Mouse (Mus musculus) left cerebral cortex, postnatal 10 days (tissue): ENCODE results near the gene Prkca. TPM values are rescaled to one million over a fixed set of nuclear protein-coding genes. Genes with fewer than 3 reads are reported as not detected.
A peak's percentile ranks its signal among the peaks of the same experiment; 100 is the strongest.

Source experiments
- DNase-seq, 2 experiments: peaks; one replicate each; pipeline ENCODE4 v3.0.0; 2021 to 2022; ENCODE audit warnings: low spot score in 2 of 2, mixed read lengths in 1 of 2; ENCODE audit errors: extremely low spot score in 1 of 2
- intact Hi-C: fragments of 180-260 bp; cut with DNase I; formaldehyde crosslinking; loops from one replicate; pipeline ENCODE4 v1.15.1; 2025
- total RNA-seq, 2 experiments: library from RNA; stranded (reverse); gene quantifications; 2 replicates each; pipeline ENCODE4 v1.2.3; 2021

The Prkca gene
- total RNA-seq, 2 experiments from 2014 or later = 118 to 125 TPM

DNA sequence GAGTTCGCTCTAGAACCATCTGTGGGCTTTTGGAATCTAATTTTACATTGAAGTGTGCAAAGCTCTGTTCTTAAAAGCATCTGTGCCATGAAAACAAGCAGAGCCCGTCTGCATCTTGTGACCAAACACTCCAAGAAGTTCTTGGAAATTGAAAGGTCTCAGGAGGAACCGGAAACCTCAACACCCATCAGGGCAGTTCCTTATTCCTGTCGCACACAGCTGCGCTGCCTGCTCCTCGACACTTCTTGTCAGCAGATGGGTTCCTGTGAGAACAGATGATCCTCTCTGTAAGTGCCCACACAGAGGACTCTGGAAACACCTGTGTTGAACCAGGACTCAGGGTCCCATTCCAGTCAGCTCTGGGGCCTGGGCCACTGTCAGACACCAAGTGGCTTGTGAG lies 120.6 kb downstream of the Prkca start:
- DNase-seq = peak; percentile 31 to 45
- intact Hi-C loops = no loop called here

DNA sequence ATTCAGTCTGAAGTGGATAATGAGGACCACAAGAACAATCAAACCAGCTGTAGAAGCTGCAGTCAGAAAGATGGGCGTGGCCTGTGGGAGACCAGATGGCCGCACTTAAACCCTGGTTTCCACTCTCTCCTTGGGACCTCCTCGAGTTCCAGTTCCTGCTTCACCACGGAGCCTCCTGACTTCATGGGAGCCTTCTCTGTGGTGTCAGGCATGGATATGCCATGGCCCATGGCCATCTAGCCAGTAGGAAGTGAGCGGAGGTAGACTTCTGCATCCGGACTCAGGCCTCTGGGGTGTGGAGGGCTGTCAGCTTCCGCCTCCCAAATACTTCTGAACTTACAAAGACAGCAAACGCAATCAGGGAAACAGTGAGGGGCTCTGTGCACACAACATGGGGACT lies 121.1 kb downstream of the Prkca start:
- intact Hi-C loops = no loop called here
- DNase-seq = peak; percentile 34 to 51

GRCm38 (mm10) chr11:108222026-108222425 lies 121.7 kb downstream of the Prkca start:
- intact Hi-C loops = no loop called here
- DNase-seq = no peak

GRCm38 (mm10) chr11:108221124-108221835 lies 122.4 kb downstream of the Prkca start:
- intact Hi-C loops = no loop called here
- DNase-seq = peak in 1 of 2 experiments; percentile 54

DNA sequence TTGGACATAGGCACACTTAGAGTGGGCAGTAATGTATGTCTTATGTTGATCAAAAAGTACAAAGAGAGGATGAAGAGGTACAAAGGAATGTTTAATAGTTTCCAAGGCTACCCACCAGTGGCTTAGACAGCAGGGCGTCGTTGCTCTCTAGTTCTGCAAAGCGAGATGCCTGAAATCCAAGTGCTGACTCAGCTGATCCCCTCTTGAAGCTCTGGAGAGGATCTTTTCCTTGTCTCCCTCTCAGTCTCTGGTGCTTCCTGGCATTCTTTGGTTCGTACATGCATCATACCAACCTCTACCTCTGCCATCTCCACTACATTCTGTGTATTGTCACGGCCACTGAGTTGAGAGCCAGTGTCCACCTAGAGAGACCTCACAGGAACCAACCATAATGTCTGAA lies 123.1 kb downstream of the Prkca start:
- no peak for DNase-seq
- intact Hi-C loops = no loop called here

- intact Hi-C loops = no loop called here
- no peak for DNase-seq
Measured at GRCm38 (mm10) chr11:108217043-108217442, 126.7 kb downstream of the Prkca start.

- DNase-seq = no peak
- intact Hi-C loops = no loop called here
Measured at GRCm38 (mm10) chr11:108216064-108216463, 127.7 kb downstream of the Prkca start.

- DNase-seq = peak in 1 of 2 experiments; percentile 61
- intact Hi-C loops = no loop called here
Measured at GRCm38 (mm10) chr11:108215466-108215865, 128.3 kb downstream of the Prkca start.

DNA sequence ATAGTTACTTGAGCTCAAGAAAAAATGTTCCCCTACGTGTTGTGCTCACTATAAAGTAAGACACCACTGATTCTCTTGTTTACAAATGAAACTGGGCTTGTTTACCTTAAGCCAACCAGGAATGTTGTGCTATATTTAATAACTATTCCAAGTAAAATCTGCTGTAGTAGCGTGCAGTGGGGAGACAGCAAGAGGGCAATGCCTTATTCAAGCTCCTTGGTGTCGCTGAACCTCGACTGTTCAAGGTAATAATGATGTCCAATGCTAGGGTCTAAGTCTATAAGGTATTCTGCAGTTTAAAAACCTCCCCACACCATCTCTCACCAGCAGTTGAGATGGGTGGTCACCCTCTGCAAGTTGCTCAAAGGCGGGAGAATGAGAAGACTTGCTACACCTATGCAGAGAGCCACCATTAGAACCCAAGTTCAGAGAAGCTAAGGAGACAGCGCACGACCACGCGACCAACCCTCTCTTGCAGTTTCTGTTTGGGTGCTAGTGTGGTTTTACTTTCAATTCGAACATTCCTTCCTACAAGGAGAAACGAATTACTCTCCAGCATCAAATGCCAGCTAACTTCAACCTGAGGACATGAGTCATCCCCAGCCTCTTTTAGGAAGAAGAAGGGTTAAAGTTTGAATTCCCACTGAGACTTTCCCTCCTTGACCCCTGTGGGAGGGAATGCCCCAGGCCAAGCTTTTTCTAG lies 129.1 kb downstream of the Prkca start:
- no peak for DNase-seq
- intact Hi-C loops = no loop called here

DNA sequence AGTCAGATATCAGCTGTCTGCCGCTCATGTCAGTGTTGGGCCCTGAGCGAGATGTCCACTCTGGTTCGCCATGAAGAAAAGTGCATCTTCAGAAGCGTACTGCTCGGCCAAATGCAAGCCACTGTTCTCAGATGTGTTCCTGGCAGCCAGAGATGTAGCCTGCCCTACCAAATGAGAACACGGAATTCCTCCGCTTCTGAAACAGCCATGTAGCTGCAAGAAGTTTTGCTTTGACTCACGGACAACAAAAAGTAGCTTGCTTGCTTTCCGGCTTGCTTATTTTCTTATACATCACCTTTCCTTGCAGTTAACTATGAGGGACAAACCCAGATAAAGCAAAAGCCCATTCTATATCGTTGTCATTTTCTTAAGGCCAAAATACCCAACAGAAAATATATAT lies 129.9 kb downstream of the Prkca start:
- DNase-seq = no peak
- intact Hi-C loops = no loop called here

DNA sequence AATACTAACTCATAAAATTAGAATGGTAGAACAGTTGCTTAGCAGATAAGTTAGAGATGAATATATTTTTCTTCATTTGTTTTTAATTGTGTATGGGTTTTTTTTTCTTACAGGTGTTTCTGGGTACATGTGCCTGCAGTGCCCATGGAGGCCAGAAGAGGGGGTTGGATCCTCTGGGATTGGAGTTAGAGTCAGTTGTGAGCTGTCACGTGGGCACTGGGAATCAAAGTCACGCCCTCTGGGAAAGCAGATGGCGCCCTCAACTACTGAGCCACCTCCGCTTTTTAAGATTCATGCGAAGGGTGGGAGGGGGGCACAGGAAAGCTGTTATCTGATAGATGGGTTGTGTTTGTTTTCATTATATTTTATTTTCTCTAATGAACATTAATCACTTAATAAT lies 131.1 kb downstream of the Prkca start:
- no peak for DNase-seq
- intact Hi-C loops = no loop called here

GRCm38 (mm10) chr11:108212030-108212429 lies 131.7 kb downstream of the Prkca start:
- no peak for DNase-seq
- intact Hi-C loops = no loop called here

DNA sequence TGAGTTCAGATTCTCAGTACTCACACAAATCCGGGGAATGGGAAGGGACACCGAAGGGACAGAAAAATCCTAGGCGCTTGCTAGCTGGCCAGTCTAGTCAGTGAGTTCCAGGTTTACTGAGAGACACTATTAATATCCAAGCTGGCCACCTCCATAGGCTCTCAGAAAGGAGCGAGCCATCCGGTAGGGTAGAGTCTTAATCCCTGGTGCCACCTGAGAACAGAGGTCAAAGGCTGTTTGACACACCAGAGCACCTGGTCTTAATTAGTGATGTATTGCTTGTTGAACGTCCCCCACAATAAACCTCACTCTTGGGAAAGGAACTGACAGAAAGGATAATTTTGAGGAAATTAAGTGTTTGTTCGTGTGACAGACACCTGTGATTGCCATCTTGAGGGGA lies 133.0 kb downstream of the Prkca start:
- intact Hi-C loops = no loop called here
- DNase-seq = no peak

GRCm38 (mm10) chr11:108206602-108207001 lies 137.1 kb downstream of the Prkca start:
- no peak for DNase-seq
- intact Hi-C loops = no loop called here

- intact Hi-C loops = no loop called here
- no peak for DNase-seq
Measured at GRCm38 (mm10) chr11:108204895-108205248, 138.9 kb downstream of the Prkca start.

DNA sequence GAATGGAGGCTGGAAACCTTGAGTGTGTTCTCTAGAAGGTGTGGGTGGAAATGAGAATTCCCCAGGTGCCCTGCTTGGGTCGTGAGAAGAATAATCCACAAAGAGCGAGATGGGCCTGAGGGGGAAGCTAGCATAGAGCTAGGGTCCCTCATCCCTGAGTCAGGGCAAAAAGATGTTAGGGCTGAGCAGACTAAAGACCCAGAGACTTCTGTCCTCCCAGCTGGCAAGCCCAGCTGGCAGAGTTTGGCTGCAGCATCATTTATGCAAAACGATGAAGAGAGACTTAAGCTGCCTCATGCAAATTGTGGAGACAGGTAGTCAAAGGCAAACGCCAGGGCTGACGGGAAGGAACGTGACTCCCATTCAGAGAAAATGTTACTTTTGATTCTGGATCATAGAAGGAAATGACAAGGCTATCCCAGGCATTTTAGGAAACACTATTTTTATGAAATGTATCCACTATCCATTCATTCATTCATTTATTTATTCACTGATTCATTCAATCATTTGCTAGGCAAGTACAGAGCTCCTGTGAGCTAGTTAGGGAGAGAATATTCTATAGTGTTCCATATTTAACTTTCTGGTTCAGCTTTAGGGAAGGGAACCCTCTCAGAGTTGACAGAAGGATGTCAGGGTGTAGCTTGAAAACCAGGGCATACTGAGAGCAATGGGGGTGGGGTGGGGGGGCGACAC lies 139.4 kb downstream of the Prkca start:
- no peak for DNase-seq

DNA sequence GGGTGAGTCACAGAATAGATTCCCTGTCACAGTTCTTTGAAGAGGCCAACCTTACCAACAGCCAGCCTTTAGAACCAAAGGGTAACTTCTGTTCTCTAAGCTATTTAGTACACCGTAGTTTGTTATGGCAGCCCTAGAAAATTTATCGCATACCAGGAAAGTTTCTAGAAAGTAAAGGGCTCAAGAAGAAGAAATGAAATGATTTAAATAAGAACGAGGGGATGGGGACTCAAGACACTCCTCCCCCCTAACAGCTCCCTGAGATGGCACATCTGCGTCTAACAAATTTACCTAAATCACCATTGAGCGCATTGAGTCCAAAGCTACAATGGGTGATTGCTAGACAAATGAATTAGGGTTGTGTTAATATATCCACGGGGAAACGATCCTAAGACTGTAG lies 140.9 kb downstream of the Prkca start:
- DNase-seq = no peak
- intact Hi-C loops = no loop called here

More for the DNA sequence above, 139.4 kb downstream of the Prkca start:
- intact Hi-C loops = no loop called here

DNA sequence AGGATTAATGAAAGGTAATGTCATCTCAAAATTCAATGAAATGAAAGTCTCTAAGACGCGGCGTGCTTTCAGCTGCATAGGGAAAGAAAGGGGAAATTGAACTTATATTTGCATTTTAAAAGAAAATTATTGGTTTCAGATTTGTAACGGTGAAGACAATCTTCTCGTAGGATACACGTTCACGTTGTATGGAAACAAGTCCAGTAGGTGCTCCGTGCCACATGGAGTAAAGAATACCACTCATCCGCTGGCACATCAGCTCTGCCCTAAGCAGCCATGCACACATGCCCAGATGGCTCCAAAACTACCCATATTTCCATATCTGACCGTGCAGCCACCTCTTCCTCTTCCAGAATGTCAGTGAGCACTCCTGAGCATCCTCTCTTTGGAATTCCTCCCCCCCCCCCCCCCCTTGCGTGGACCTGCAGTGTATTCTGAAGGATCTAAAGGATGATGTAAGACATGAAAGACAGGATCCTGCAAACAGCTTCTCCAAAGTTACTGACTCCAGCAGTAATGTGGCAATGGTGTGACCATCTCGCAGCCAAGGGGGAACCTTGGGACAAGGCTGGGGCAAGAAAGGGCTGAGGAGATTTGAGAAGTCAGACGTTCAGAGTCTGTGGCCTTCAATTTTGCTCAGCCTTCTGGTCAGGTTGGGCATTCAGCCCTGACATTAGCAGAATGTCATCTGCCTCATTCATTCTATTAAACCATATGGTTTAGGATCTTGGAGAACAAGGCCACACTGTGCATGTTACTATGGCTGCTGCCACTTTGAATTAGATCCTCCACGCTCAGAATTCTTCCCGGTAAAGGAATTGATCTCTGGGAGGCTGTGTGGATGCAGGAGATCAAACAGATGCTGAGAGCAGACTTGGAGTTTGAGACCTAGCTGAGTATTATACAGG lies 142.8 kb downstream of the Prkca start:
- intact Hi-C loops = no loop called here
- no peak for DNase-seq

GRCm38 (mm10) chr11:108199429-108199985 lies 144.2 kb downstream of the Prkca start:
- no peak for DNase-seq
- intact Hi-C loops = no loop called here
